Mouse (Mus musculus) subcutaneous adipose tissue, adult 2 months (tissue): ENCODE data around the gene Bcl2l14. TPM values are rescaled to one million over a fixed set of nuclear protein-coding genes. Genes with fewer than 3 reads are reported as not detected.

Source experiments
- polyA plus RNA-seq: library from polyadenylated mRNA; depleted of rRNA; stranded (reverse); fragments of >200 nt; gene quantifications from 2 replicates; pipeline ENCODE4 v1.2.3, GENCODE M21; 2012; ENCODE audit warnings: low replicate concordance; rRNA removed

Bcl2l14 gene
- polyA plus RNA-seq, result 1.4 TPM in 1 of 2 replicates, not detected in the other

GRCm38 (mm10) chr6:134396018-134396417, at the start of gene Bcl2l14:
TSS of gene Bcl2l14 (plus strand) at chr6:134396318.

Other genes with a start within 250 kb of the Bcl2l14 start
- gene Lrp6, start 170.6 kb downstream of the Bcl2l14 start, polyA plus RNA-seq, result 31.3 and 36.1 TPM in 2 replicates
- 7.6 and 11.6 TPM in 2 replicates for gene Mansc1, start 236.2 kb downstream of the Bcl2l14 start, polyA plus RNA-seq
- 15.2 and 16.3 TPM in 2 replicates for gene Borcs5, start 243.2 kb downstream of the Bcl2l14 start, polyA plus RNA-seq